16 mouse cellular contexts compared by ENCODE assay signal in the genomic region with DNA sequence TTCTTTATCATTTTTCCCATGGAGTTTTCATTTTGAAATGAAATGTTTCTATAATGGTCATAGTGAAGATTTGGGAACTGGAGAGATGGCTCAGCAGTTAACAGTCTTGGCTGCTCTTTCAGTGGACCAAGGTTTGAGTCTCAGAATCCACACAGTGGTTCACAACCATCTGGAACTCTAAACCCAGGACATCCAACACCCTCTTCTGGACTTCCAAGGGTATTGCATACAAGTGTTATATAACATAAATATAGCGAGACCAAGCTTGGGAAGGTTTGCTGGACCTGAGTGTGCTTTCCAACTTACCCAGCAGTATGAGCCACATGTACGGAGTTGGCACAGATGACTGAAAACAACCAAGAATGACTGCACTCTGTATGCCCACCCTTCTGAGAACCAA. TPM values are rescaled to one million over a fixed set of nuclear protein-coding genes. Genes with fewer than 3 reads are reported as not detected.
DNase-seq lines count a peak whose midpoint lies in the region; ATAC-seq lines count a peak whose summit lies in the region.
"Had no signal": no experiment of that assay in that cellular context is flagged by ENCODE, and none has a peak within 500 bp of the region (broad histone marks: within the 10 kb centered on the region; RNA-seq: fewer than 3 reads in every experiment).

No protein-coding gene starts in this region.

- H3K27ac ChIP-seq in kidney, embryonic 15.5 days = peak overlapping the region; percentile 25; the same call in 1 of the 2 replicates
- no peak overlapping the region for H3K27ac ChIP-seq in limb, embryonic 10.5 days
- H3K27ac ChIP-seq: embryonic facial prominence, embryonic 12.5 days; hindbrain, embryonic 14.5 days; liver, embryonic 13.5 days; midbrain, embryonic 12.5 days had no signal

- no peaks in the 10 kb centered on the region for H3K36me3 ChIP-seq in kidney, embryonic 15.5 days
- no peaks in the 10 kb centered on the region for H3K36me3 ChIP-seq in limb, embryonic 10.5 days
- H3K36me3 ChIP-seq: embryonic facial prominence, embryonic 12.5 days; liver, embryonic 13.5 days; midbrain, embryonic 12.5 days had no signal

- intact Hi-C loops in heart, postnatal 36 days (cut with DNase I) = loop anchor here (2.0 kb wide), 1 partner anchor 106 kb away; no protein-coding TSS in a partner anchor

- no peaks in the 10 kb centered on the region for H3K27me3 ChIP-seq in kidney, embryonic 15.5 days
- H3K27me3 ChIP-seq in limb, embryonic 10.5 days (ENCODE audit: low read depth, poor library complexity, severe bottlenecking) = no peaks in the 10 kb centered on the region
- H3K27me3 ChIP-seq: embryonic facial prominence, embryonic 12.5 days; liver, embryonic 13.5 days had no signal

- peaks cover 21% of the 10 kb centered on the region for H3K4me1 ChIP-seq in kidney, embryonic 15.5 days
- peaks cover 26% of the 10 kb centered on the region for H3K4me1 ChIP-seq in limb, embryonic 10.5 days
- H3K4me1 ChIP-seq: embryonic facial prominence, embryonic 12.5 days; midbrain, embryonic 12.5 days had no signal

- H3K4me3 ChIP-seq in kidney, embryonic 15.5 days (replicated peaks) = no peak overlapping the region
- no peak overlapping the region for H3K4me3 ChIP-seq in limb, embryonic 10.5 days
- H3K4me3 ChIP-seq: embryonic facial prominence, embryonic 12.5 days; liver, embryonic 13.5 days; midbrain, embryonic 12.5 days; myocyte had no signal

- H3K9ac ChIP-seq in kidney, embryonic 15.5 days = no peak overlapping the region
- H3K9ac ChIP-seq: embryonic facial prominence, embryonic 12.5 days; hindbrain, embryonic 14.5 days; liver, embryonic 13.5 days; midbrain, embryonic 12.5 days had no signal

- H3K4me2 ChIP-seq in kidney, embryonic 15.5 days = no peak overlapping the region
- H3K4me2 ChIP-seq: embryonic facial prominence, embryonic 12.5 days; hindbrain, embryonic 14.5 days; liver, embryonic 13.5 days; midbrain, embryonic 12.5 days had no signal

- 95% methylated on average over 2 of the region's 2 CpGs for WGBS in kidney, embryonic 15.5 days
- 97% methylated on average over 2 of the region's 2 CpGs for WGBS in limb, embryonic 10.5 days

- no peak for DNase-seq in kidney, postnatal 4 days
- DNase-seq in 416B (ENCODE audit: low read depth) (peak; percentile 54), A20 (ENCODE audit: low read depth, low spot score) (peak; percentile 41)
- DNase-seq in limb, embryonic 10.5 days (ENCODE audit: low spot score) = no peak
- DNase-seq in heart, postnatal 36 days = no peak
- DNase-seq in layer of hippocampus, adult 9-10 months (ENCODE audit: low spot score) = no peak
- DNase-seq: cerebellum, adult 11 months; cerebellum, postnatal 36 days; liver, embryonic 13.5 days; thymus, postnatal 4 days had no signal

- H3K9me3 ChIP-seq in kidney, embryonic 15.5 days (replicated peaks) = no peaks in the 10 kb centered on the region
- H3K9me3 ChIP-seq in limb, embryonic 10.5 days (replicated peaks) = no peaks in the 10 kb centered on the region
- H3K9me3 ChIP-seq: embryonic facial prominence, embryonic 12.5 days; liver, embryonic 13.5 days; midbrain, embryonic 12.5 days had no signal

- no peak for ATAC-seq in kidney, embryonic 15.5 days (replicated peaks; ENCODE audit: low FRiP score)
- peak; percentile 14 to 48; a peak in 1 of 4 replicates for ATAC-seq in hematopoietic stem cell, adult 5-6 weeks (replicated peaks in 1 of 2; ENCODE audit: insufficient read depth in 1 of 2, low FRiP score in 2 of 2, low TSS enrichment in 1 of 2, low read depth in 1 of 2, poor library complexity in 2 of 2, severe bottlenecking in 2 of 2)

RNA-seq across cellular contexts. Expression of gene Arhgap10, which starts 7.2 kb away (rescaled TPM):
- 31.1 and 34.1 TPM in 2 replicates for polyA plus RNA-seq in kidney, embryonic 15.5 days (2015; fragmentation: Nextera tagmentation; extraction: Ambion mirVana)
- total RNA-seq in hematopoietic stem cell, adult 5-6 weeks (2017) = 14.6 and 16.4 TPM in 2 replicates
- 39.1 and 43.8 TPM in 2 replicates for polyA plus RNA-seq in limb, embryonic 10.5 days (2016; fragmentation: Nextera tagmentation; extraction: Ambion mirVana)
- 10 to 100 TPM; 56.4 to 61.9 TPM for total RNA-seq in heart, postnatal 36 days (2021)

RNA-seq across cellular contexts. Expression of gene Prmt9, which starts 24.3 kb away (rescaled TPM):
- 19.6 and 21.1 TPM in 2 replicates for polyA plus RNA-seq in kidney, embryonic 15.5 days (2015; fragmentation: Nextera tagmentation; extraction: Ambion mirVana)
- total RNA-seq in hematopoietic stem cell, adult 5-6 weeks (2017) = 17.9 and 23.5 TPM in 2 replicates
- 20.7 and 22.8 TPM in 2 replicates for polyA plus RNA-seq in limb, embryonic 10.5 days (2016; fragmentation: Nextera tagmentation; extraction: Ambion mirVana)
- total RNA-seq in heart, postnatal 36 days (2021) = 10 to 100 TPM; 11.7 TPM

Comparison
In these comparisons a context has a peak if more than half of its experiments do, and no peak if none do; other contexts are left out.
1. DNase-seq: peak in 416B (single experiment) and A20 (single experiment); none in kidney, postnatal 4 days (0 of 2), limb, embryonic 10.5 days (single experiment), heart, postnatal 36 days (0 of 2) and layer of hippocampus, adult 9-10 months (single experiment).